ENCODE assay signal across 8 mouse cellular contexts in genomic region chr17:15826444-15826909, GRCm38 (mm10). TPM values are rescaled to one million over a fixed set of nuclear protein-coding genes. Genes with fewer than 3 reads are reported as not detected.
DNase-seq lines count a peak whose midpoint lies in the region; ATAC-seq and TF ChIP-seq lines count a peak whose summit lies in the region.

No protein-coding gene starts in this region.

- H3K9ac ChIP-seq in forebrain, embryonic 16.5 days (replicated peaks; ENCODE audit: low read depth, low read length): peak overlapping the region; percentile 98
- H3K9ac ChIP-seq in neural tube, embryonic 15.5 days (replicated peaks): peak overlapping the region; percentile 90

- ATAC-seq in forebrain, embryonic 16.5 days: peak; percentile 93
- ATAC-seq in neural tube, embryonic 15.5 days (ENCODE audit: low FRiP score): peak; percentile 92

- no peaks in the 10 kb centered on the region for H3K36me3 ChIP-seq in E14TG2a.4 (ENCODE audit: insufficient read depth, low read length)
- no peaks in the 10 kb centered on the region for H3K36me3 ChIP-seq in forebrain, embryonic 16.5 days (ENCODE audit: control insufficient read depth, insufficient read depth)
- H3K36me3 ChIP-seq in neural tube, embryonic 15.5 days: no peaks in the 10 kb centered on the region

- H3K4me2 ChIP-seq in forebrain, embryonic 16.5 days (ENCODE audit: low read length): peak overlapping the region; percentile 95
- H3K4me2 ChIP-seq in neural tube, embryonic 15.5 days: peak overlapping the region; percentile 89

- peaks cover 53% of the 10 kb centered on the region for H3K4me1 ChIP-seq in E14TG2a.4 (replicated peaks; ENCODE audit: low read depth, low read length)
- H3K4me1 ChIP-seq in forebrain, embryonic 16.5 days (replicated peaks; ENCODE audit: control insufficient read depth, insufficient read depth, low read length): peaks cover 47% of the 10 kb centered on the region
- H3K4me1 ChIP-seq in lung, adult 2 months (ENCODE audit: control insufficient read depth, insufficient read depth, low read length): peaks cover 17% of the 10 kb centered on the region
- peaks cover 57% of the 10 kb centered on the region for H3K4me1 ChIP-seq in neural tube, embryonic 15.5 days

- peaks cover 65% of the 10 kb centered on the region for H3K27me3 ChIP-seq in E14TG2a.4 (ENCODE audit: insufficient read depth, low read length)
- no peaks in the 10 kb centered on the region for H3K27me3 ChIP-seq in forebrain, embryonic 16.5 days (replicated peaks; ENCODE audit: control insufficient read depth, insufficient read depth, low read length)
- H3K27me3 ChIP-seq in neural tube, embryonic 15.5 days (replicated peaks): no peaks in the 10 kb centered on the region

- TF ChIP-seq CTCF in E14TG2a.4 (conservative IDR thresholded peaks at IDR 0.05; ENCODE audit: low read length): no peak
- 0 out of 2 replicates have a peak, but pooled peaks have one; percentile 18 for TF ChIP-seq CTCF in layer of hippocampus, adult 2 months (conservative IDR thresholded peaks at IDR 0.05)
- no peak for TF ChIP-seq CTCF in lung, adult 2 months (IDR thresholded peaks at IDR 0.05; ENCODE audit: insufficient read depth, low read length)

- peak; percentile 98; the same call in 1 of the 2 replicates for TF ChIP-seq POLR2A in lung, adult 2 months (IDR thresholded peaks at IDR 0.05; ENCODE audit: borderline replicate concordance, extremely low read depth, low read depth, low read length)

- no peaks in the 10 kb centered on the region for H3K9me3 ChIP-seq in E14TG2a.4 (ENCODE audit: low read length)
- H3K9me3 ChIP-seq in forebrain, embryonic 16.5 days (ENCODE audit: control insufficient read depth, low read length): no peaks in the 10 kb centered on the region
- H3K9me3 ChIP-seq in neural tube, embryonic 15.5 days (replicated peaks): no peaks in the 10 kb centered on the region

- peak; percentile 99 for DNase-seq in cerebellum, adult 11 months
- DNase-seq in heart, postnatal 36 days: peak; percentile 98
- peak; percentile 99 for DNase-seq in layer of hippocampus, adult 2 months (ENCODE audit: low spot score in 2 of 2)
- DNase-seq in lung, adult 2 months: peak; percentile 99
- peak; percentile 100 for DNase-seq in testis, postnatal 10 days (ENCODE audit: low spot score)

- H3K27ac ChIP-seq in forebrain, embryonic 16.5 days (ENCODE audit: low read length): peak overlapping the region; percentile 95
- peak overlapping the region; percentile 94 for H3K27ac ChIP-seq in layer of hippocampus, adult 2 months
- peak overlapping the region; percentile 94 for H3K27ac ChIP-seq in neural tube, embryonic 15.5 days (replicated peaks)

- peak overlapping the region; percentile 91 for H3K4me3 ChIP-seq in E14TG2a.4 (replicated peaks; ENCODE audit: low read length)
- H3K4me3 ChIP-seq in forebrain, embryonic 16.5 days (replicated peaks; ENCODE audit: low read length): peak overlapping the region; percentile 98
- peak overlapping the region; percentile 97 for H3K4me3 ChIP-seq in layer of hippocampus, adult 2 months
- peak overlapping the region; percentile 87 for H3K4me3 ChIP-seq in lung, adult 2 months (replicated peaks; ENCODE audit: extremely low read depth, low read depth, low read length)
- H3K4me3 ChIP-seq in neural tube, embryonic 15.5 days (replicated peaks): peak overlapping the region; percentile 94

- intact Hi-C loops in heart, postnatal 36 days (cut with DNase I): loop anchor here (2.0 to 10.0 kb wide), 4 partner anchors 18 to 1126 kb away; partner anchors contain the start of gene Fam120b

- 0% methylated on average over 33 of the region's 34 CpGs for WGBS in forebrain, embryonic 16.5 days
- under 1% methylated on average over 29 of the region's 34 CpGs for WGBS in lung, adult 2 months
- under 1% methylated on average over 34 of the region's 34 CpGs for WGBS in neural tube, embryonic 15.5 days

RNA-seq across cellular contexts. Expression of gene Rgmb, which starts 4.4 kb away (rescaled TPM):
- polyA plus RNA-seq in forebrain, embryonic 16.5 days (2015; fragmentation: Nextera tagmentation; extraction: Ambion mirVana): 43.0 and 48.7 TPM in 2 replicates
- 10 to 100 TPM; 27.9 to 29.7 TPM for total RNA-seq in heart, postnatal 36 days (2021)
- 10 to 100 TPM; 74.0 to 79.9 TPM for total RNA-seq in layer of hippocampus, adult 2 months (2021)
- 41.4 and 65.1 TPM in 2 replicates for polyA plus RNA-seq in lung, adult 2 months (2012; rRNA removed)
- 43.3 and 53.7 TPM in 2 replicates for polyA plus RNA-seq in neural tube, embryonic 15.5 days (2015; fragmentation: Nextera tagmentation; extraction: Ambion mirVana)

Comparison
In these comparisons a context has a peak if more than half of its experiments do, and no peak if none do; other contexts are left out.
1. Peak in every context shown above with its lines: DNase-seq, ATAC-seq, H3K4me3 ChIP-seq and H3K27ac ChIP-seq.